Mouse (Mus musculus) liver, embryonic 13.5 days (tissue): Measurements from ENCODE around the gene Gm42906. TPM values are rescaled to one million over a fixed set of nuclear protein-coding genes. Genes with fewer than 3 reads are reported as not detected.

Source experiments
- ATAC-seq: fragments of 200-750 bp; cut with Nextera tagmentation; 2 replicates; pipeline ENCODE4 v1.8.0; 2017; ENCODE audit warnings: low read depth, mild to moderate bottlenecking, moderate number of reproducible peaks, moderate library complexity
- DNase-seq: peaks from one replicate; pipeline ENCODE4 v3.0.0; 2022
- H3K27ac ChIP-seq: fragments of 300-500 bp; sonication (generic); 2 replicates; pipeline ENCODE4 v1.5.1; 2015; ENCODE audit warnings: moderate library complexity, mild to moderate bottlenecking, inconsistent platforms
- H3K27me3 ChIP-seq: fragments of 300-500 bp; sonication (generic); 2 replicates; pipeline ENCODE4 v1.6.1; 2015; ENCODE audit warnings: mild to moderate bottlenecking, inconsistent platforms
- H3K36me3 ChIP-seq: fragments of 300-500 bp; sonication (generic); 2 replicates; pipeline ENCODE4 v1.6.1; 2015; ENCODE audit warnings: mild to moderate bottlenecking, inconsistent platforms
- H3K4me1 ChIP-seq: fragments of 300-500 bp; sonication (generic); replicated peaks from 2 replicates; pipeline ENCODE4 v1.6.1; 2015; ENCODE audit warnings: inconsistent platforms
- H3K4me2 ChIP-seq: fragments of 300-500 bp; sonication (generic); 2 replicates; pipeline ENCODE4 v1.6.1; 2015; ENCODE audit warnings: inconsistent platforms, mild to moderate bottlenecking, moderate library complexity
- H3K4me3 ChIP-seq: fragments of 300-500 bp; sonication (generic); replicated peaks from 2 replicates; pipeline ENCODE4 v1.5.1; 2015; ENCODE audit warnings: mild to moderate bottlenecking, inconsistent platforms
- H3K9ac ChIP-seq: fragments of 300-500 bp; sonication (generic); 2 replicates; pipeline ENCODE4 v1.6.1; 2015; ENCODE audit warnings: mild to moderate bottlenecking, inconsistent platforms
- H3K9me3 ChIP-seq: fragments of 300-500 bp; sonication (generic); replicated peaks from 2 replicates; pipeline ENCODE4 v1.6.1; 2016; ENCODE audit warnings: inconsistent platforms
- WGBS: fragments of 180-500 bp; shearing (Covaris S2); methylation state at CpG from one replicate; pipeline ENCODE4 v1.1.7; 2015; ENCODE audit not compliant: insufficient replicate concordance; 5-methylcytosine and 5-hydroxymethylcytosine counted together
- polyA plus RNA-seq: library from polyadenylated mRNA; unstranded; fragments of >200 nt; fragmentation: Nextera tagmentation; extraction: Ambion mirVana; gene quantifications from 2 replicates; pipeline ENCODE4 v1.2.1, GENCODE M21; 2015

Gm42906 gene
- polyA plus RNA-seq, 1 experiment from 2014 or later, result not detected

DNA sequence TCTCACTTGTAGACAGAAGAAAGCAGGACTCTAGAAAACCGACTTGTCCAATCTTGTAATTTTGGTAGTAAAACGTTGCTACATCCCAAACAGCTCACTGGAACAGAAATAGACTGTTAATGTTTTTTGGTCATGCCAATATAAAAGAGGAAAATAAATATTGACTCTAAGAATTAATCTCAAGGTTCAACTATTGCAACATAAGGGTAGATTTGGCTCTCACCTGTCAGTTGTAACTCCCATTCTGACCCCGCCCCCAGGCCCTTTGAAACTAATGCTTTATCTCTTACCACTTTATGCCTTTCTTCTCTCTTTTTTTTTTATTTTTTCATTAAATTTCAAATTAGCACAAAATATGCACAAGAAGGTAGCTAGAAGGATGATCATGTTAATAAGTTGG, 18.0 kb downstream of the Gm42906 start:
- H3K4me1 ChIP-seq, result peaks cover 29% of the 10 kb centered on the region
- H3K4me2 ChIP-seq, result no peak overlapping the region
- DNase-seq (no peak), ATAC-seq (no peak)
- no peaks in the 10 kb centered on the region for H3K36me3 ChIP-seq
- H3K4me3 ChIP-seq, result no peak overlapping the region
- no peak overlapping the region for H3K9ac ChIP-seq
- WGBS, result 68% methylated on average over 3 of the region's 3 CpGs
- H3K9me3 ChIP-seq, result no peaks in the 10 kb centered on the region
- H3K27me3 ChIP-seq, result no peaks in the 10 kb centered on the region
- no peak overlapping the region for H3K27ac ChIP-seq

DNA sequence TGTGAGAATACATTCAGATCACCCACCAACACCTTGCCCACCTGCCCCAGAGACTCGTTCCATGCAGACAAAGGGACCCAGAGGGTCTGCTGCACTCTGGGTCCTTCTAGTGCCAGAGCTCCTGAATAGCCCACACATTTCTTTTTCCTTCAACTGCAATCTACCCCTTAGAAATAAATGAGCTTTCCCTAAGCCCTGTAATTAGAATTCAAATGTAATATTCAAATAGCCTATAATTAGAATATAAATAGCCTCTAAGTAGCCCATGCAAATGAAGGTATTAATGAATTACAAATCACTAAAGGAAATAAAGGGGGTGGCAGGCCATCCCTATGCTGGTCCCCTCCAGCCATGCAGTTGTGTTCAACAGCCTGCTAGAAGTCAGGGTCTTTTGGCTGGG, 18.7 kb downstream of the Gm42906 start:
- 46% methylated on average over 1 of the region's 1 CpGs for WGBS
- Histone ChIP-seq H3K36me3 (no peaks in the 10 kb centered on the region), H3K27me3 (no peaks in the 10 kb centered on the region), H3K9me3 (no peaks in the 10 kb centered on the region), H3K27ac (no peak overlapping the region; the same call in 1 of the 2 replicates), H3K4me2 (no peak overlapping the region), H3K9ac (no peak overlapping the region), H3K4me1 (peaks cover 24% of the 10 kb centered on the region), H3K4me3 (no peak overlapping the region)
- no peak for DNase-seq
- ATAC-seq, result no peak

DNA sequence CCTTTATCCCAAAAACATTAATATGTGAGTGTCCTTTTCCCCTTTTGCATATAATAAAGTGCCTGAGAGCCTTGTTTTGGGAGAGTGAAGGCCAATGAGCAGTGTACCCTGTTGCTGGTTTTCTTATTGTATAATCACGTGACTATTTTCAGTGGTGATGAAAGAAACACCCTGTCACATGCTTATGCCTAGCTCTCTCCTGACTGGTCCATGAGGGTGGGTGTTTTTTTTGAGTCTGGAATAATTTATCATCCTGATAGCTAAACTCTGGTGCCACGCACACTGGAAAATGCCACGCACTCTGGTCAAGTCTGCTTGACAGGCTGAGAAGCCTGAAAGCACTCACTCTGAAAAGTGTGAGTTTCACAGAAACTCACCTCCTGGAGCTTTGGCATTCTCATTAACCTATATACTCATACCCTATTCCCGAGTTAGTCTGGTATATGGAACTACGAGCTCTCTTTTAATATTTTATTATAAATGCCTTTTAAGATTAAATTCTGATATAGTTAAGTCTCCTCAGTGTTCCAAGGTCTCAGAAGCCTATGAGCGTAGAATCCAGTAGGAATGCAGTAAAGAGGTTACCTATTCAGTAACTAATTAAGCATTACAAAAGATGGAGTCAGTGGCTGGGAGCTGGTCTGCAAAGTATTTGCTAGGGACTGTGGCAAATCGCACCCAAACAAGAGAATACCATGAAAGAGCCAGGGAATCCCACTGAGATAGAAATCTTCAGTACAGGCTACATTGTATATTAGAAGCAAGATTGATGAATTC, 19.7 kb downstream of the Gm42906 start:
- Histone ChIP-seq H3K27me3 (no peaks in the 10 kb centered on the region), H3K4me1 (peaks cover 18% of the 10 kb centered on the region), H3K9me3 (no peaks in the 10 kb centered on the region), H3K36me3 (no peaks in the 10 kb centered on the region), H3K4me3 (no peak overlapping the region), H3K27ac (no peak overlapping the region), H3K9ac (no peak overlapping the region), H3K4me2 (no peak overlapping the region)
- DNase-seq, result no peak
- no peak for ATAC-seq
- 50% methylated on average over 7 of the region's 7 CpGs for WGBS

DNA sequence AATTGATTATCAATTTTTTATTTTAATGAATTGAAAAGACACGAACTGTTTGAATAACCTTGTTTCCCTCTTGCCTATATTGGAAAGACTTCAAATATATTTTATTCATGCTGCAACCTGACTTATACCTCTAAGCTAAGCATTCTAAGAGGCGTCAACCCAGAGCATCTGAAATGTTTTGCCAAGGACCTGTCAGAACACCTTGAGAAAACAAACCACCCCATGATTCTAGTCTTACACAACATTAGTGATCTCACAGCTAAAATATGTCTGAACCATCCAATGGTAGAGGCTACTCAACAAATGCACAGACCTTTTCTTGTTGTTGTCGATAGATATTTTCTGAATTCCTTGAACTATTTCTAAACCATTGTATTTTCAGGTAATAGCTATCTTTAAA, 20.5 kb downstream of the Gm42906 start:
- Histone ChIP-seq H3K27ac (no peak overlapping the region), H3K4me2 (no peak overlapping the region), H3K4me1 (peaks cover 10% of the 10 kb centered on the region), H3K36me3 (no peaks in the 10 kb centered on the region), H3K9ac (no peak overlapping the region), H3K9me3 (no peaks in the 10 kb centered on the region), H3K27me3 (no peaks in the 10 kb centered on the region), H3K4me3 (no peak overlapping the region)
- DNase-seq (no peak), ATAC-seq (no peak)
- 67% methylated on average over 3 of the region's 3 CpGs for WGBS

DNA sequence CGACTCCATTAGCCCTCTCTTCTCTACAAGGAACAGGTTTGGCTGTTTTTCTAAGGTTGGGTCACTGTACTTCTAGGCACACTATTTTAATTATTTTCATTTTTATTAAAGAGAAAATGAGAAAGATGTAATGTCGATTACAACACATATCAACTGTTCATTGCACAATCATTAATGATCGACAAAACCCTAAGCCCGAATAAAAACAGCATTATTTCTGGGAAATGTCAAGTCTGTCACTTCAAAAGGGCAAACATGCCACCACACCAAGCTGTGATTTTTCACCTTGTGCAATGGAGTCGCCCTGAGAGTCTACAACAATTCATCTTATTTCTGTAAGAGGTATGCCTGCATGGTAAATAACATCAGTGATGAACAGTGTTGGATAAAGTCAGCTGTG, 21.7 kb downstream of the Gm42906 start:
- no peaks in the 10 kb centered on the region; the same call in 1 of the 2 replicates for H3K4me1 ChIP-seq
- H3K9ac ChIP-seq, result no peak overlapping the region
- DNase-seq (no peak), ATAC-seq (no peak)
- H3K36me3 ChIP-seq, result no peaks in the 10 kb centered on the region
- H3K27ac ChIP-seq, result no peak overlapping the region
- H3K4me2 ChIP-seq, result no peak overlapping the region
- no peak overlapping the region for H3K4me3 ChIP-seq
- no peaks in the 10 kb centered on the region for H3K27me3 ChIP-seq
- WGBS, result 67% methylated on average over 5 of the region's 5 CpGs
- H3K9me3 ChIP-seq, result no peaks in the 10 kb centered on the region

DNA sequence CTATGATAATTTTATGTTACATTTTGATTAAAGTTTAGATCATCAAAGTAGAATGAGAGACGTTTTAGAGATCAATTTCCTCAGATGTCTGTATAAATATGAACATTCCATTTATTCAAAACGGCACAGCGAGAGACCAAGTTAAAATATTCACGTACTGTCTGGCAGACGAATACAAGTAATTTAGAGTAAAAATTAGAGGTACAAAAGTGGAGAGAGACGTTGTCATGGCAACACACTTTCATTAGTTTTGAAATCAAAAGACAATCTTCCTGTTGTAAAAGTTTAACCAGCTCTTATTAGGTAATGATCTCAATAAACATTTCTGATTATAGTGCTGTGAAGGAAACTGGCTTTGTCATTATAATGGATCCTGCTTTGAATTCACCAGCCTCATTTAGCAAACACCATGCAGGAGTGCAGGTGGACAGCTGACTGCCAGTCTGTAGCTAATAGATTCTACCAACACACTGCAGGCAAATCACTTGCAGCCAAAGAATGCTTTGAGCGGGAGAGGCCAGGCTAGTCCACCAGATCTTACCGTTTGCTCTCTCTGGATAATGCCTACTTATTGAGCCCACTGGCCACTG, 22.6 kb downstream of the Gm42906 start:
- Histone ChIP-seq H3K9me3 (no peaks in the 10 kb centered on the region), H3K27ac (no peak overlapping the region), H3K4me3 (no peak overlapping the region), H3K9ac (no peak overlapping the region), H3K4me2 (no peak overlapping the region), H3K4me1 (no peaks in the 10 kb centered on the region), H3K27me3 (no peaks in the 10 kb centered on the region), H3K36me3 (no peaks in the 10 kb centered on the region)
- DNase-seq (no peak), ATAC-seq (no peak)
- 67% methylated on average over 8 of the region's 8 CpGs for WGBS

DNA sequence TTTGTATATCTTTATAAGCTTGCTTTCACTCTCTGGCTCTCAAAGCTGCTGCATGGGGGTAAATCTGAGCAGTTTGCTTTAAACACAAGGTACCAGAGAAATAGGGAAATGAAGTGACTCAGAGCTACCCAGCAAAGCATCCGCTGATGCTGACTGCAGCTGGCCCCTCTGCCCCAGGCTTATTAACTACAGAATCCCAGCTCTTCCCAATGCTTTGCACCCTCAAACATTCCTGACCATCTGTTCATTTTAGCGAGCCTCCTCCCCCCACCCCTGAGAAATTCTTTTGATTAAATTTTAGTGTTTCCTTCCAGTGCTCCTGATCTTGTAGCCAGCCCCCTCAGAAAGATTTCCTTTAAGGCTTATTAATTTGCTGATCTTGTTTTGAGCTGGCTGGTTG, 24.4 kb downstream of the Gm42906 start:
- Histone ChIP-seq H3K4me1 (no peaks in the 10 kb centered on the region), H3K4me2 (no peak overlapping the region), H3K9me3 (no peaks in the 10 kb centered on the region), H3K27me3 (no peaks in the 10 kb centered on the region), H3K36me3 (no peaks in the 10 kb centered on the region), H3K9ac (no peak overlapping the region), H3K27ac (no peak overlapping the region), H3K4me3 (no peak overlapping the region)
- no peak for ATAC-seq
- no peak for DNase-seq
- WGBS, result 62% methylated on average over 2 of the region's 2 CpGs

DNA sequence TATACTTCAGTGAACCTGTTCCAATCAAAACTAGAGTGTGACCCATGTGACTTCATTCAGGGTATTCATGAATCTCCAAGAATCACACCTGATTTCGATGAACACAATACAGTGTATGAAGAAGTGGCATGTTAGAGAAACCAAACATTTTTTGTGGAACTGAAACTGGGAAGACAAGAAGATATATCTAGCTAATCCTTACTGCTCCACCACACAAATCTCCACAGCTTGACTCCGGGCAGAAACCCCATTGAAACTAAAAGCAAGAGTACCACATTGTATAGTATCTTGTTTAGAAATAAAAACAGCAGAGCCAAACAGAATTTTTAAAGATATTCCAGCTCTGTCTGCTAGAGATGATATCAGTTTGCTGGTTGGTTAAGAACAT, 27.4 kb downstream of the Gm42906 start:
- Histone ChIP-seq H3K9ac (no peak overlapping the region), H3K36me3 (no peaks in the 10 kb centered on the region), H3K9me3 (no peaks in the 10 kb centered on the region), H3K4me3 (no peak overlapping the region), H3K27me3 (no peaks in the 10 kb centered on the region), H3K4me2 (no peak overlapping the region), H3K4me1 (no peaks in the 10 kb centered on the region), H3K27ac (no peak overlapping the region)
- 71% methylated on average over 2 of the region's 2 CpGs for WGBS
- ATAC-seq, result no peak
- DNase-seq, result no peak

DNA sequence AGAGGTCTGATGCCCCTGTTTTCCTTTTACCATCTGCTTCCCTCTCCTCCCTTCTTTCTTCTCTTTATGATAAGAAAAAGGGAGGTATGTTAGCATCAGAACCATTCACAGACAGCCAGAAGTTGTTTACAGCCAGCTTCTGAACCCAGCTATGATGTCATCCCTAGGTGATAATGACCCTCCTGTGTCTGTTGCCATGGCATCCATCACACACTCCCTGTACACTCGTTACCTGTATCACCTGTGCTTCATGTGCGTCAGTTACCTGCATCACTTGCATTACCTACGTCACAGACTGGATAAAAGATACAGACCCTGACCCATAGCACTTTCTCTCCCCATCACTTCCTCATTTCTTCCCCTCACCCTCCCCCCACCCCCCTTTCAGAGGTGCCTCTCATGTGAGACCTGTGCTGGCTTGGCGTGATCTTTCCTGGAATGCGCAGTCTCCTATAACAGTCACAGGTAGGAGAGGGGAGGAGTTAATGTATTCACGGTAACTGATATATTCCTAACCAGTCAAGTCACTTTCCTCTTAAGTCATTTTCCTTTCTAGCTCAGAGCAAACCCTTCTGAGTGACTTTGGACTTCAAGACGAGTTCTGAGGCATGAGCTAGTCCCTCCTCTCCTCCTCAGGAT, 27.9 kb downstream of the Gm42906 start:
- Histone ChIP-seq H3K4me2 (no peak overlapping the region), H3K4me1 (no peaks in the 10 kb centered on the region), H3K36me3 (no peaks in the 10 kb centered on the region), H3K27me3 (no peaks in the 10 kb centered on the region), H3K4me3 (no peak overlapping the region), H3K27ac (no peak overlapping the region), H3K9ac (no peak overlapping the region), H3K9me3 (no peaks in the 10 kb centered on the region)
- whole genome bisulfite sequencing, result 57% methylated on average over 7 of the region's 7 CpGs
- ATAC-seq (no peak), DNase-seq (no peak)

DNA sequence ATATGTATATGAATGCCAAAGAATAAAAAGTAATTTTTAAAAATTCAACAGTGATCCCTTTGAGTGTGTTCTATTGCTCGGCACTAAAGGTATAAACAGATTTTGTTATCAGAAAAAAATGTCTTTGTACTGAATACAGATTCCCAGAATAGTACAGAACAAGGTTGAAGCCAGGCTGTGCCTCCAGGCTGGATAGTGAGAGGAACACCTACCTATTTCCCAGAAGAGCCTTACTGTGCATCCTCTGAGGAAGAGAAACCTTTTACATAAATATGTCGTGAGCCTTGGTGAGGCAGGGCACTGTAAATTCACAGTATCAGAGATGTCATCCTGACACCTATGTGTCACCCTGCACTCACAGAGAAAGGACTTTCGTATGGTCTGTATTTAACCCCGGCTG, 31.8 kb downstream of the Gm42906 start:
- Histone ChIP-seq H3K4me1 (no peaks in the 10 kb centered on the region), H3K4me2 (no peak overlapping the region), H3K27me3 (no peaks in the 10 kb centered on the region), H3K9me3 (no peaks in the 10 kb centered on the region), H3K4me3 (no peak overlapping the region), H3K9ac (no peak overlapping the region), H3K36me3 (no peaks in the 10 kb centered on the region), H3K27ac (no peak overlapping the region)
- ATAC-seq (no peak), DNase-seq (no peak)
- 58% methylated on average over 4 of the region's 4 CpGs for WGBS

DNA sequence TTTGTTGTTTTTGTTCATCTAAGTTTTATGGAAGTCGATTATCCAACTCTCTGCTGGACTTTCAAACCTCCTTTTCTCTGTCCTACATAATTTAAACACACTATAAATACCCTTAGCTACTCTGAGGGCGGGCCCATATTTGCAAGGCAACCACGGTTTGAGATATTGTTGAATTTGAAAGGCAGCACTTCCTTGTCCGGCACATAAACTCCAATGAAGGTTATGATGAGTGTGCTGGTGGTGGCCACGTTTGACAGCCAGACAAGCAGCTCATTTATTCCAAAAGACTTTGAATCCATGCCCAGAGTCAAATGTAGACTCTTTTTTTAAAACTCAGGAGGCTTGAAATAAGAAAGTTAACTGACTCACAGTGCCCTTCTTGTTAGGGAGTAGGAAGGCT, 33.3 kb downstream of the Gm42906 start:
- DNase-seq, result no peak
- Histone ChIP-seq H3K4me2 (no peak overlapping the region), H3K9me3 (no peaks in the 10 kb centered on the region), H3K36me3 (no peaks in the 10 kb centered on the region), H3K27ac (no peak overlapping the region), H3K4me3 (no peak overlapping the region), H3K27me3 (no peaks in the 10 kb centered on the region), H3K9ac (no peak overlapping the region), H3K4me1 (no peaks in the 10 kb centered on the region)
- 47% methylated on average over 5 of the region's 5 CpGs for WGBS
- ATAC-seq, result no peak
